Mouse (Mus musculus): Measurements from ENCODE around the gene Ift88. TPM values are rescaled to one million over a fixed set of nuclear protein-coding genes. Genes with fewer than 3 reads are reported as not detected.

Ift88 gene
- polyA plus RNA-seq, 1 experiment: 0.58 TPM

- Histone ChIP-seq H3K36me3 (ENCODE audit: control insufficient read depth, insufficient read depth, low read length) (no peaks in the 10 kb centered on the region), H3K27me3 (ENCODE audit: control insufficient read depth, insufficient read depth, low read length) (no peaks in the 10 kb centered on the region), H3K4me3 (ENCODE audit: low read depth, low read length) (peak overlapping the region; percentile 11), H3K4me1 (ENCODE audit: control insufficient read depth, insufficient read depth, insufficient read length, low read length) (peaks cover 8% of the 10 kb centered on the region; the same call in 1 of the 2 replicates), H3K27ac (ENCODE audit: insufficient read depth, low read depth, low read length) (no peak overlapping the region)
- WGBS: 14% methylated on average over 12 of the region's 12 CpGs
- TF ChIP-seq POLR2A (IDR thresholded peaks at IDR 0.05; ENCODE audit: low read depth, low read length): no peak
- peak; percentile 61; the same call in 1 of the 2 replicates for TF ChIP-seq CTCF (IDR thresholded peaks at IDR 0.05; ENCODE audit: extremely low read depth, insufficient read length, insufficient replicate concordance, low read depth, low read length)
Observed at GRCm38 (mm10) chr14:57407039-57407987, 16.5 kb upstream of the Ift88 start.

GRCm38 (mm10) chr14:57408100-57408499, 15.8 kb upstream of the Ift88 start:
- 85% methylated on average over 8 of the region's 8 CpGs for WGBS
- TF ChIP-seq CTCF (IDR thresholded peaks at IDR 0.05; ENCODE audit: extremely low read depth, insufficient read length, insufficient replicate concordance, low read depth, low read length) (no peak), POLR2A (IDR thresholded peaks at IDR 0.05; ENCODE audit: low read depth, low read length) (no peak)

GRCm38 (mm10) chr14:57409106-57409505, 14.8 kb upstream of the Ift88 start:
- Histone ChIP-seq H3K36me3 (ENCODE audit: control insufficient read depth, insufficient read depth, low read length) (no peaks in the 10 kb centered on the region), H3K27me3 (ENCODE audit: control insufficient read depth, insufficient read depth, low read length) (no peaks in the 10 kb centered on the region), H3K27ac (ENCODE audit: insufficient read depth, low read depth, low read length) (no peak overlapping the region), H3K4me1 (ENCODE audit: control insufficient read depth, insufficient read depth, insufficient read length, low read length) (peaks cover 8% of the 10 kb centered on the region; the same call in 1 of the 2 replicates), H3K4me3 (ENCODE audit: low read depth, low read length) (no peak overlapping the region)
- 8% methylated on average over 6 of the region's 6 CpGs for WGBS
- TF ChIP-seq CTCF (IDR thresholded peaks at IDR 0.05; ENCODE audit: extremely low read depth, insufficient read length, insufficient replicate concordance, low read depth, low read length): no peak
- no peak for TF ChIP-seq POLR2A (IDR thresholded peaks at IDR 0.05; ENCODE audit: low read depth, low read length)

More at GRCm38 (mm10) chr14:57408100-57408499, 15.8 kb upstream of the Ift88 start:
- no peak overlapping the region for H3K27ac ChIP-seq (ENCODE audit: insufficient read depth, low read depth, low read length)
- H3K4me3 ChIP-seq (ENCODE audit: low read depth, low read length): no peak overlapping the region
- peaks cover 8% of the 10 kb centered on the region; the same call in 1 of the 2 replicates for H3K4me1 ChIP-seq (ENCODE audit: control insufficient read depth, insufficient read depth, insufficient read length, low read length)
- H3K27me3 ChIP-seq (ENCODE audit: control insufficient read depth, insufficient read depth, low read length): no peaks in the 10 kb centered on the region
- no peaks in the 10 kb centered on the region for H3K36me3 ChIP-seq (ENCODE audit: control insufficient read depth, insufficient read depth, low read length)

GRCm38 (mm10) chr14:57412166-57412565, 11.7 kb upstream of the Ift88 start:
- Histone ChIP-seq H3K27ac (ENCODE audit: insufficient read depth, low read depth, low read length) (no peak overlapping the region), H3K36me3 (ENCODE audit: control insufficient read depth, insufficient read depth, low read length) (no peaks in the 10 kb centered on the region), H3K27me3 (ENCODE audit: control insufficient read depth, insufficient read depth, low read length) (no peaks in the 10 kb centered on the region), H3K4me3 (ENCODE audit: low read depth, low read length) (no peak overlapping the region), H3K4me1 (ENCODE audit: control insufficient read depth, insufficient read depth, insufficient read length, low read length) (peaks cover 6% of the 10 kb centered on the region; the same call in 1 of the 2 replicates)
- TF ChIP-seq POLR2A (IDR thresholded peaks at IDR 0.05; ENCODE audit: low read depth, low read length) (no peak), CTCF (IDR thresholded peaks at IDR 0.05; ENCODE audit: extremely low read depth, insufficient read length, insufficient replicate concordance, low read depth, low read length) (no peak)
- 75% methylated on average over 7 of the region's 7 CpGs for WGBS

GRCm38 (mm10) chr14:57417187-57417586, 6.7 kb upstream of the Ift88 start:
- TF ChIP-seq POLR2A (IDR thresholded peaks at IDR 0.05; ENCODE audit: low read depth, low read length) (no peak), CTCF (IDR thresholded peaks at IDR 0.05; ENCODE audit: extremely low read depth, insufficient read length, insufficient replicate concordance, low read depth, low read length) (no peak)
- Histone ChIP-seq H3K4me1 (ENCODE audit: control insufficient read depth, insufficient read depth, insufficient read length, low read length) (no peaks in the 10 kb centered on the region), H3K4me3 (ENCODE audit: low read depth, low read length) (no peak overlapping the region), H3K27me3 (ENCODE audit: control insufficient read depth, insufficient read depth, low read length) (no peaks in the 10 kb centered on the region), H3K27ac (ENCODE audit: insufficient read depth, low read depth, low read length) (no peak overlapping the region), H3K36me3 (ENCODE audit: control insufficient read depth, insufficient read depth, low read length) (no peaks in the 10 kb centered on the region)
- 45% methylated on average over 2 of the region's 2 CpGs for WGBS

GRCm38 (mm10) chr14:57424212-57424561, 325 bp downstream of the Ift88 start:
- Histone ChIP-seq H3K27ac (ENCODE audit: insufficient read depth, low read depth, low read length) (0 out of 2 replicates have a peak overlapping the region, but pooled peaks have one; percentile 3), H3K36me3 (ENCODE audit: control insufficient read depth, insufficient read depth, low read length) (no peaks in the 10 kb centered on the region), H3K27me3 (ENCODE audit: control insufficient read depth, insufficient read depth, low read length) (no peaks in the 10 kb centered on the region), H3K4me3 (ENCODE audit: low read depth, low read length) (peak overlapping the region; percentile 99), H3K4me1 (ENCODE audit: control insufficient read depth, insufficient read depth, insufficient read length, low read length) (no peaks in the 10 kb centered on the region; the same call in 1 of the 2 replicates)
- TF ChIP-seq CTCF (IDR thresholded peaks at IDR 0.05; ENCODE audit: extremely low read depth, insufficient read length, insufficient replicate concordance, low read depth, low read length) (no peak), POLR2A (IDR thresholded peaks at IDR 0.05; ENCODE audit: low read depth, low read length) (0 out of 2 replicates have a peak, but pooled peaks have one; percentile 0)
- WGBS: under 1% methylated on average over 24 of the region's 24 CpGs

GRCm38 (mm10) chr14:57430451-57430850, 6.6 kb downstream of the Ift88 start:
- H3K4me3 ChIP-seq (ENCODE audit: low read depth, low read length): no peak overlapping the region
- no peak overlapping the region for H3K27ac ChIP-seq (ENCODE audit: insufficient read depth, low read depth, low read length)
- no peaks in the 10 kb centered on the region for H3K4me1 ChIP-seq (ENCODE audit: control insufficient read depth, insufficient read depth, insufficient read length, low read length)
- TF ChIP-seq CTCF (IDR thresholded peaks at IDR 0.05; ENCODE audit: extremely low read depth, insufficient read length, insufficient replicate concordance, low read depth, low read length): no peak
- TF ChIP-seq POLR2A (IDR thresholded peaks at IDR 0.05; ENCODE audit: low read depth, low read length): no peak
- H3K36me3 ChIP-seq (ENCODE audit: control insufficient read depth, insufficient read depth, low read length): no peaks in the 10 kb centered on the region
- H3K27me3 ChIP-seq (ENCODE audit: control insufficient read depth, insufficient read depth, low read length): no peaks in the 10 kb centered on the region
- WGBS: 62% methylated on average over 2 of the region's 2 CpGs
